Mouse (Mus musculus): Measurements from ENCODE around the gene Klkb1.

- no peak for TF ChIP-seq CTCF (IDR thresholded peaks at IDR 0.05; ENCODE audit: low read depth)
- no peak for TF ChIP-seq EP300 (IDR thresholded peaks at IDR 0.05; ENCODE audit: low read depth)
Observed at GRCm38 (mm10) chr8:45266993-45267392, 27.7 kb downstream of the Klkb1 start.

All from heart, postnatal 0 days (tissue).